Mouse (Mus musculus): ENCODE data around the gene Zfp612. TPM values are rescaled to one million over a fixed set of nuclear protein-coding genes. Genes with fewer than 3 reads are reported as not detected.
"Not testable (repeated sequence)": the region's sequence is repeated elsewhere in the genome, so short reads cannot be mapped to it uniquely, and the experiment has no call there.

Zfp612 gene
- 5.9 and 6.1 TPM in 2 replicates for polyA plus RNA-seq (2015; fragmentation: Nextera tagmentation; extraction: Ambion mirVana)

DNA sequence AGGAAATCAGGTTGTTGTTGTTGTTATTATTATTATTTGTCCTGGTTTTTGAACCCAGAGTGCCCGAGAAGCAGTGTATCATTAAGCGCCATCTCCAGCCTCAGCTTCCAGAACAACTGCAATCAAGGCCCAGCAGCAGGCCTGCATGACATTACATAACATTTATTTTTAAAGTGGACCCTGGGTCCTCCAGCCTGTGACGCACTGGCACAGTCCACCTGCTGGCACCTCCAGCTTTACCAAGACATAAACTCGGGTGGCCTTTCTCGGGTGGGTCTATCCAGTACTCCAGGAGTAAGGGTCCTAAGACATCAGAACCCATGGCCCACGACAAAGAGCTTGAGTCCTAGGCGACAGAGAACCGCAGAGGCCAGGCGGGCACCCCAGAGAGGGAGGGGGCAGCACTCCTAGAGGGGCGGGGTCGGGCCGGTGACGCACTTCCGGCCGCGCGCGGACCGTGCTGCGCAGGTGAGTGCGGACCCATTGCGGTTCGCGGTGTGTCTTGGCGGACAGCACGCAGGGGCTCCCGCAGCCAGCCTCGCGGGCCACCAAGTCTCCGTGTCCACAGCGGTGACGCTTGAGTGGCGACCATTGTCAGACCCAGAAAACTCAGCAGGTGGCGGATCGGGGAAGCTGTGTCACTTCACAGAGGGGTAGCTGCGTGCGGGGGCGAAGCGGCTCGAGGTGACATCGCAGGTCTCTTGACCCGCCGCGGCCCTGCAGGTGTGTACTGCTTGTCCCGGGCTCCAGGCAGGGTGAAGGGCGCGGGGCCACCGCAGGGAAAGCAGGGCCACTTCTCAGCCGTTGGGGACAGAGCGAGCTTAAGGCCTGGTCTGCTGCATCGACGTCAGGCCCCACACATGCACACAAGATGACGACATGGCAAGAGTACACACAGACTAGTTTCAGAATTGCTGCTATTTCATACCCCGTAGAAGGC lies at the start of gene Zfp612:
Zfp612 (plus strand) TSS at position 465 of the 940 bp plus-strand sequence.
- ATAC-seq (replicated peaks; ENCODE audit: extremely low read depth, insufficient read depth, low FRiP score), result peak; percentile 86
- 0 out of 2 replicates have a peak, but pooled peaks cover 3% of the 10 kb centered on the region for H3K27me3 ChIP-seq (ENCODE audit: control insufficient read depth, insufficient read depth, low read length)
- H3K27ac ChIP-seq (ENCODE audit: low read length), result no peak within 1 kb of the TSS
- no peaks in the 10 kb centered on the region for H3K4me1 ChIP-seq (ENCODE audit: control insufficient read depth, insufficient read depth, low read length)
- peak within 1 kb of the TSS; percentile 69 for H3K4me3 ChIP-seq (ENCODE audit: low read length)
- peak within 1 kb of the TSS; percentile 66 for H3K4me2 ChIP-seq (ENCODE audit: low read depth, low read length)
- no peaks in the 10 kb centered on the region for H3K36me3 ChIP-seq (ENCODE audit: control insufficient read depth, insufficient read depth)
- H3K9me3 ChIP-seq (replicated peaks; ENCODE audit: control insufficient read depth, low read length), result no peaks in the 10 kb centered on the region
- 6% methylated on average over 54 of the region's 54 CpGs for WGBS
- H3K9ac ChIP-seq (ENCODE audit: low read length), result peak within 1 kb of the TSS; percentile 67

DNA sequence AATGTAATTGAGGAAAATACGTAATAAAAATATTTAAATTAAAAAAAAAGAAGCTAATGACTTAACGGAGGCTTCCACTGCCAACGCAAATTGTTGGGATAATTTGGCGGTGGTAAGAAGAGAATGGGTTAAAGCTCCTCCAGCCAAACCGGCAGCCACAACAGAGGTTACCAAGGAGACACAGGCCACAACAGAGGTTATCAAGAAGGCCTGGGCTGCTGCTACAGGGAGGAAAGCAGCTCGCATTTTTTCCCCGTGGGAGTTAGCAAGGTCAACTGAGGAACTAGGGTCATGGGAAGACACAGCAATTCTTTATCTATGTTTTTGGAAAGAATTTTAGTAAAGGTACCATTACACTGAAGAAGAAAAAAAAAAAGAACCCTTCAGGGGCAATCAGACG lies 45.8 kb upstream of the Zfp612 start:
- H3K4me1 ChIP-seq (ENCODE audit: control insufficient read depth, insufficient read depth, low read length); H3K9me3 ChIP-seq (replicated peaks; ENCODE audit: control insufficient read depth, low read length); H3K4me3 ChIP-seq (ENCODE audit: low read length); H3K36me3 ChIP-seq (ENCODE audit: control insufficient read depth, insufficient read depth); H3K9ac ChIP-seq (ENCODE audit: low read length); H3K27me3 ChIP-seq (ENCODE audit: control insufficient read depth, insufficient read depth, low read length); H3K27ac ChIP-seq (ENCODE audit: low read length); H3K4me2 ChIP-seq (ENCODE audit: low read depth, low read length): not testable (repeated sequence)
- WGBS, result 17% methylated on average over 8 of the region's 8 CpGs
- 0 out of 2 replicates have a peak, but pooled peaks have one; percentile 82 for ATAC-seq (replicated peaks; ENCODE audit: extremely low read depth, insufficient read depth, low FRiP score)

DNA sequence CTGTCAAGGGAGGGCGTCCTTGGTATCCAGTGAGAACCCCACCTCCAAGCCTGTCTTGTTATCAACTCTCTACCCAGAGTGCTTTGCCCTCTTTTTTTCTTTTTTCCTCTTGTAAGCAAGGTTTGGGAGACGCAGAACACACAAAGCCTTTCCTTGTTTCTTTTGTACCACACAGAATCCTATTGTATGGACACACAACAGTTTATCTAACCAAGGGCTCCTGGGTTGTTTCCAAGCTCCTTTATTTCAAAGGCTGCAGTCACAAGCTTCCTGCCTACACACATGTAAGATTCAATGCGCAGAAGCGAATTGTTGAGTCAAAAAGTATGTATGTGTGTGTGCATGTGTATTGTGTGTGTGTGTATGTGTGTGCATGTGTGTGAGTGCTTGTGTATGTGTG lies 45.2 kb upstream of the Zfp612 start:
- WGBS, result 38% methylated on average over 4 of the region's 4 CpGs
- H3K4me3 ChIP-seq (ENCODE audit: low read length), result no peak overlapping the region
- H3K36me3 ChIP-seq (ENCODE audit: control insufficient read depth, insufficient read depth), result no peaks in the 10 kb centered on the region
- peak overlapping the region; percentile 35; the same call in 1 of the 2 replicates for H3K27ac ChIP-seq (ENCODE audit: low read length)
- no peaks in the 10 kb centered on the region for H3K27me3 ChIP-seq (ENCODE audit: control insufficient read depth, insufficient read depth, low read length)
- no peak for ATAC-seq (replicated peaks; ENCODE audit: extremely low read depth, insufficient read depth, low FRiP score)
- no peak overlapping the region for H3K4me2 ChIP-seq (ENCODE audit: low read depth, low read length)
- peaks cover 8% of the 10 kb centered on the region for H3K4me1 ChIP-seq (ENCODE audit: control insufficient read depth, insufficient read depth, low read length)
- H3K9me3 ChIP-seq (replicated peaks; ENCODE audit: control insufficient read depth, low read length), result no peaks in the 10 kb centered on the region
- no peak overlapping the region for H3K9ac ChIP-seq (ENCODE audit: low read length)

DNA sequence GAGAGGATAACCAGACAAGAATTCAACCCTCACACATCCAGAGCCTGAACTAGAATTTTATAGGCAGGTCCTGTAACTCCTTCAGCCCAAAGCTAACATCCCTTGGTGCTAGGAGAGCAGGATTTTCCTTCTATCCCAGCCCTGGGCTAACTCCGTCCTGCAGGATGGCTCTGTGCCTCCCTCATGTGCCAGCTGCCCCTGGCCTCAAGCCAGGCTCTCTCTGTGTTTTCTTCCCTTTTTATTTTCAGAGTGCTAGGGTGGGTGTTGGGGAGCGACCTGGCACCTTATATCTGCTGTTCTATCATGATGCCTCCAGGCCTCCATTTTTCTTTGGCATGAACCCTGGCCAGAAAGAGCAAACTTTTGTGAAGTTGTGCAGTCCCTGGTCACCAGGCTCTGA lies 43.4 kb upstream of the Zfp612 start:
- Histone ChIP-seq H3K27ac (ENCODE audit: low read length) (no peak overlapping the region), H3K4me3 (ENCODE audit: low read length) (no peak overlapping the region), H3K4me2 (ENCODE audit: low read depth, low read length) (no peak overlapping the region), H3K4me1 (ENCODE audit: control insufficient read depth, insufficient read depth, low read length) (peaks cover 8% of the 10 kb centered on the region), H3K9ac (ENCODE audit: low read length) (no peak overlapping the region), H3K9me3 (replicated peaks; ENCODE audit: control insufficient read depth, low read length) (no peaks in the 10 kb centered on the region), H3K36me3 (ENCODE audit: control insufficient read depth, insufficient read depth) (no peaks in the 10 kb centered on the region), H3K27me3 (ENCODE audit: control insufficient read depth, insufficient read depth, low read length) (no peaks in the 10 kb centered on the region)
- no peak for ATAC-seq (replicated peaks; ENCODE audit: extremely low read depth, insufficient read depth, low FRiP score)
- 36% methylated on average over 2 of the region's 2 CpGs for WGBS

DNA sequence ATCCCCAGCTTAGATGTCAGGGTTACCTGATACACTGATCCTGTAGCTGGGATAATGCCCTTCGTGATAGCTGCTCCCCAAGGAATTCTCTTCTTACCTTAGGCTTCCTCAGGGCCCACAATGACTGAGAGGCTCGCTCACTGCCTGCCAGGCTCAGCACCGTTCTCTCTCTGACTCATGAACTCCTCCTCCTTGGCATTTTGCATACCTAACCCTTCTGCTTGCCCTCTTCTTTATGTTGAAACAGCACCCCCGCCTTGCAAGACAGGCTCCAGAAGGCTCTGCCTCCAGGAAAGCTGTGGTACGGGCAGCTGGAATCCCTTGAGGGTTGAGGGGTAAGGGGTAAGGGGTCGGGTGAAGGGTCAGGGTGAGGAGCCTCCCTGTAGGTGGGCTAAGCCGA lies 40.3 kb upstream of the Zfp612 start:
- Histone ChIP-seq H3K4me2 (ENCODE audit: low read depth, low read length) (no peak overlapping the region), H3K9me3 (replicated peaks; ENCODE audit: control insufficient read depth, low read length) (peaks cover 3% of the 10 kb centered on the region), H3K27me3 (ENCODE audit: control insufficient read depth, insufficient read depth, low read length) (no peaks in the 10 kb centered on the region), H3K9ac (ENCODE audit: low read length) (no peak overlapping the region), H3K36me3 (ENCODE audit: control insufficient read depth, insufficient read depth) (no peaks in the 10 kb centered on the region), H3K4me1 (ENCODE audit: control insufficient read depth, insufficient read depth, low read length) (peaks cover 2% of the 10 kb centered on the region), H3K27ac (ENCODE audit: low read length) (no peak overlapping the region), H3K4me3 (ENCODE audit: low read length) (no peak overlapping the region)
- WGBS, result 44% methylated on average over 7 of the region's 7 CpGs
- no peak for ATAC-seq (replicated peaks; ENCODE audit: extremely low read depth, insufficient read depth, low FRiP score)

DNA sequence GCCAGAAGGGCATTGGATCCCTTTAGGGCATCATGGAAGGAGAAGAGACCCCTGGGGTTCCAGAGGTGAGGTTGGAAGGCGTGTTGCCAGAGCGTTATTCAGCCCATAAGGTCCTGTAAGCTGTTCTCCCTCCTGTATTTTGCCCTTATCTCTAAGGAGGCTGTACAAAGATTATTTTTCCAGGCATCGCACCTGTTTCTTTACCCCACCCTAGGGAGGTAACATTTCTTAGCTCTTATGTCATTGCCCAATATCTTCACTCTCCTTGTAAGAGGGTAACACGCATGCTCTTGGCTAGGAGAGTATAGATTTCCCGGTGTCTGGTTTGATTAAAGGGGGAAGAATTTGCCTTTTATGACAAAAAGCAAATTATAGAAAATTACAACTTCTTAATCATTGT lies 39.9 kb upstream of the Zfp612 start, which contains the start of gene Chst4:
Chst4 (minus strand) TSS at position 82 of the 400 bp plus-strand sequence.
- H3K4me2 ChIP-seq (ENCODE audit: low read depth, low read length), result no peak within 1 kb of the TSS
- peaks cover 3% of the 10 kb centered on the region for H3K9me3 ChIP-seq (replicated peaks; ENCODE audit: control insufficient read depth, low read length)
- no peak within 1 kb of the TSS for H3K9ac ChIP-seq (ENCODE audit: low read length)
- no peak within 1 kb of the TSS for H3K27ac ChIP-seq (ENCODE audit: low read length)
- 68% methylated on average over 5 of the region's 5 CpGs for WGBS
- ATAC-seq (replicated peaks; ENCODE audit: extremely low read depth, insufficient read depth, low FRiP score), result no peak
- H3K36me3 ChIP-seq (ENCODE audit: control insufficient read depth, insufficient read depth), result no peaks in the 10 kb centered on the region
- no peak within 1 kb of the TSS for H3K4me3 ChIP-seq (ENCODE audit: low read length)
- no peaks in the 10 kb centered on the region for H3K4me1 ChIP-seq (ENCODE audit: control insufficient read depth, insufficient read depth, low read length)
- H3K27me3 ChIP-seq (ENCODE audit: control insufficient read depth, insufficient read depth, low read length), result no peaks in the 10 kb centered on the region

DNA sequence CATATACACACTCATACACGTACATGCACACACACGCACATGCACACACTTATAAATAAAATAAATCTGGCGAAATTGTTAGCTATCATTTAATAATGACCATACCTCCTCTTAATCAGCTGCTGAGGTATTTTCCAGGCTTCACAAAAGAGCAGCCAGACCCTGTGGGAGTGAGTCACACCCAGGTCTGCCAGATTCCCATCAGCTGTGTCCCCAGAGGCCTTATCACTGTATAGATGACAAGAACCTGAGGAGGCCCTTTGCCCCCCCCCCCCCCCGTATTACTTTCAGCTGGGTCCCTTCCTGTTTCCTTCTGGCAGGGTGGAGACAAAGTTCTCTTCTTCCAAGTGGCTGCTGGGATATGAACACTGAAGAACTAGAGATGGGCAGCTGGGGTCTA lies 39.0 kb upstream of the Zfp612 start:
- Histone ChIP-seq H3K9ac (ENCODE audit: low read length) (no peak overlapping the region), H3K4me1 (ENCODE audit: control insufficient read depth, insufficient read depth, low read length) (no peaks in the 10 kb centered on the region), H3K27me3 (ENCODE audit: control insufficient read depth, insufficient read depth, low read length) (no peaks in the 10 kb centered on the region), H3K9me3 (replicated peaks; ENCODE audit: control insufficient read depth, low read length) (peaks cover 3% of the 10 kb centered on the region), H3K36me3 (ENCODE audit: control insufficient read depth, insufficient read depth) (no peaks in the 10 kb centered on the region), H3K4me2 (ENCODE audit: low read depth, low read length) (no peak overlapping the region), H3K27ac (ENCODE audit: low read length) (no peak overlapping the region), H3K4me3 (ENCODE audit: low read length) (no peak overlapping the region)
- WGBS, result 58% methylated on average over 4 of the region's 4 CpGs
- ATAC-seq (replicated peaks; ENCODE audit: extremely low read depth, insufficient read depth, low FRiP score), result no peak

DNA sequence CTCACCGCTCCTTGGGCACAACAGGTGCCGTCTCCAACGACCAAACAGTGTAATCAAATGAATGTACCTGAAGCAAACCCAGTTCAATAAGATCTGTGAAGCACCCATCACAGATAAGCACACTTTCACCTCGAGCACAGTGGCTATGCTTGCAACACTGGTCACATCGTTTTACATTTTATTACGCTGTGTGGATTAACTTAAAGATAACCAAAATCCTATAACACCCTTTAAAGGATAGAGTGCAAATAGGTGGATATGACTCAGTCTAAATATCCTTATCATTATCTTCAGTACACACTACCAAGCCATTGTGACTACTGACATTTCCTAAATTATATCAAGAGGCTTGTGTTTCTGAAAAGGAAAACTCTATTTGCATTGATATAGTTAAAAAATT lies 28.3 kb upstream of the Zfp612 start:
- H3K36me3 ChIP-seq (ENCODE audit: control insufficient read depth, insufficient read depth), result no peaks in the 10 kb centered on the region
- WGBS, result 65% methylated on average over 6 of the region's 6 CpGs
- ATAC-seq (replicated peaks; ENCODE audit: extremely low read depth, insufficient read depth, low FRiP score), result no peak

DNA sequence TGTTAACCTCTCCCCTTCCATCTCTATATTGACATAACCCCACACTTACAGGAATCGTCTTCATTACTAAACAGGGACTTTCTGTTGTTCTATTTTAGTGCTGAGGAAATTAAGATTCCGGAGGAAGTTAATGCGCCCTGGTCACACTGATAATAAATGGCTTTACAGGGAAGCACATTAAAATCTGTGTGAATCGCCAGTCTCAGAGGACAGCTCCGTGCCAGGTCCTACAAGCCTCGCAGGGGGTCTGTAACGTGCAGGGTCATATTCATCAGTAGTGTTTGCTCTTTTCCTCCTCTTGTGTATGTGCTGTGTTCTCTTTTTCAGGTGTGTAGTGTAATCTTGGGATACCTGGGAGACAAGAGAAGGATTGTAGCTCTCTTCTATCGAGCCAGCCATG lies 21.3 kb upstream of the Zfp612 start:
- Histone ChIP-seq H3K4me1 (ENCODE audit: control insufficient read depth, insufficient read depth, low read length) (no peaks in the 10 kb centered on the region), H3K27ac (ENCODE audit: low read length) (no peak overlapping the region), H3K9ac (ENCODE audit: low read length) (no peak overlapping the region), H3K4me2 (ENCODE audit: low read depth, low read length) (no peak overlapping the region), H3K4me3 (ENCODE audit: low read length) (no peak overlapping the region), H3K27me3 (ENCODE audit: control insufficient read depth, insufficient read depth, low read length) (no peaks in the 10 kb centered on the region), H3K36me3 (ENCODE audit: control insufficient read depth, insufficient read depth) (no peaks in the 10 kb centered on the region), H3K9me3 (replicated peaks; ENCODE audit: control insufficient read depth, low read length) (no peaks in the 10 kb centered on the region; the same call in 1 of the 2 replicates)
- ATAC-seq (replicated peaks; ENCODE audit: extremely low read depth, insufficient read depth, low FRiP score), result no peak
- 53% methylated on average over 8 of the region's 8 CpGs for WGBS

More for the DNA sequence above, 28.3 kb upstream of the Zfp612 start:
- Histone ChIP-seq H3K4me2 (ENCODE audit: low read depth, low read length) (no peak overlapping the region), H3K9ac (ENCODE audit: low read length) (no peak overlapping the region), H3K4me1 (ENCODE audit: control insufficient read depth, insufficient read depth, low read length) (no peaks in the 10 kb centered on the region), H3K27ac (ENCODE audit: low read length) (no peak overlapping the region), H3K4me3 (ENCODE audit: low read length) (no peak overlapping the region), H3K27me3 (ENCODE audit: control insufficient read depth, insufficient read depth, low read length) (no peaks in the 10 kb centered on the region), H3K9me3 (replicated peaks; ENCODE audit: control insufficient read depth, low read length) (no peaks in the 10 kb centered on the region)
